In the genomic region with DNA sequence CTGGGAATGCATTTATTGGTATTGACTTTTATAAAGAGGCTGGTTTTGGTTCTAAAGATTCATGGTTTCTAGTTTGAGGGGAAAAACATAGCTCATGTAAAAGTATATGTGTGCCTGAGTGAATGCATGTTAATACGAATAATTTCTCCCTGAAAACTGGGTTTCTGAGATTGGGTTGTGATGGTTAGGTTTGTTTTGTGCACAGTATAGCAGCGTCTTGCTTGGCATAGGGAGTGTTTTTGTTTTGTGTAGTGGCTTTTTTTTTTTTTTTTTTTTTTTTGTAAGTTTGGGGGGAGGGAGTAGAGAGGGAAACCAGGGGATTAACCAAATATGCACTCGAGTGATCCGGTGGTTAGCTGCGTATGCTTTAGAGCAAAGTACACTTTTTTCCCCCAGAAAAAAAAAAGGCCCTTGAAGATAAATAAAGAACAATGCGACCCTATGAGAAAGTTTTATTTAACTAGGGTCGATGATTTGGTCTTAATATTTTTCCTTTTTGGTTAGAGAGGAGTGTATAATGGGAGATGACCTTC, we compare ENCODE assay signal across 8 mouse cellular contexts. TPM values are rescaled to one million over a fixed set of nuclear protein-coding genes. Genes with fewer than 3 reads are reported as not detected.
DNase-seq lines count a peak whose midpoint lies in the region; ATAC-seq and TF ChIP-seq lines count a peak whose summit lies in the region.

No protein-coding gene starts in this region.

- whole genome bisulfite sequencing in lung, embryonic 14.5 days: under 1% methylated on average over 7 of the region's 7 CpGs
- 1% methylated on average over 7 of the region's 7 CpGs for WGBS in hindbrain, embryonic 15.5 days

- H3K36me3 ChIP-seq in lung, embryonic 14.5 days (ENCODE audit: insufficient read depth): no peaks in the 10 kb centered on the region
- H3K36me3 ChIP-seq in hindbrain, embryonic 15.5 days: no peaks in the 10 kb centered on the region
- no peaks in the 10 kb centered on the region for H3K36me3 ChIP-seq in myocyte (ENCODE audit: control insufficient read depth, insufficient read depth)

- peak overlapping the region; percentile 71 for H3K4me3 ChIP-seq in lung, embryonic 14.5 days (ENCODE audit: low read depth, low read length)
- peak overlapping the region; percentile 93 for H3K4me3 ChIP-seq in hindbrain, embryonic 15.5 days
- H3K4me3 ChIP-seq in myocyte: peak overlapping the region; percentile 39

- no peak for TF ChIP-seq POLR2A in brain, embryonic 14.5 days (IDR thresholded peaks at IDR 0.05; ENCODE audit: borderline replicate concordance, extremely low read depth, insufficient read depth, insufficient read length, poor library complexity, severe bottlenecking)
- TF ChIP-seq POLR2A in myocyte (IDR thresholded peaks at IDR 0.05; ENCODE audit: insufficient read length, low read depth): no peak

- H3K4me2 ChIP-seq in lung, embryonic 14.5 days: peak overlapping the region; percentile 66
- peak overlapping the region; percentile 91 for H3K4me2 ChIP-seq in hindbrain, embryonic 15.5 days
- peak overlapping the region; percentile 92 for H3K4me2 ChIP-seq in myocyte (ENCODE audit: low read depth)

- H3K9ac ChIP-seq in lung, embryonic 14.5 days: peak overlapping the region; percentile 87
- H3K9ac ChIP-seq in hindbrain, embryonic 15.5 days: peak overlapping the region; percentile 83

- H3K27me3 ChIP-seq in lung, embryonic 14.5 days (ENCODE audit: insufficient read depth, low read length): no peaks in the 10 kb centered on the region
- no peaks in the 10 kb centered on the region for H3K27me3 ChIP-seq in hindbrain, embryonic 15.5 days
- no peaks in the 10 kb centered on the region for H3K27me3 ChIP-seq in myocyte (ENCODE audit: control insufficient read depth, insufficient read depth, insufficient read length)

- peak overlapping the region; percentile 86; the same call in 1 of the 2 replicates for H3K27ac ChIP-seq in lung, embryonic 14.5 days (ENCODE audit: low read depth)
- peak overlapping the region; percentile 71; the same call in 1 of the 2 replicates for H3K27ac ChIP-seq in hindbrain, embryonic 15.5 days (replicated peaks)

- DNase-seq in lung, embryonic 14.5 days: peak; percentile 57
- no peak for DNase-seq in lung, postnatal 10 days
- DNase-seq in brain, embryonic 14.5 days (ENCODE audit: low read depth): peak; percentile 36
- DNase-seq in right cerebral cortex, adult 18-20 months: no peak
- DNase-seq in spleen, postnatal 14 days (ENCODE audit: low spot score in 2 of 2): no peak
- no peak for DNase-seq in lung, adult 18-20 months

- H3K4me1 ChIP-seq in lung, embryonic 14.5 days (ENCODE audit: insufficient read depth): no peaks in the 10 kb centered on the region; the same call in 1 of the 2 replicates
- peaks cover 36% of the 10 kb centered on the region for H3K4me1 ChIP-seq in hindbrain, embryonic 15.5 days (replicated peaks)

- no peak for ATAC-seq in lung, embryonic 14.5 days (ENCODE audit: insufficient read depth)
- no peak for ATAC-seq in hindbrain, embryonic 15.5 days (ENCODE audit: low FRiP score, low read depth)

- H3ac ChIP-seq in myocyte (ENCODE audit: control insufficient read depth, insufficient read length): peak overlapping the region; percentile 66

- no peak for TF ChIP-seq CTCF in lung, embryonic 14.5 days (IDR thresholded peaks at IDR 0.05; ENCODE audit: low read depth)
- TF ChIP-seq CTCF in brain, embryonic 14.5 days (IDR thresholded peaks at IDR 0.05; ENCODE audit: borderline replicate concordance, extremely low read depth, insufficient read depth, insufficient read length): no peak

- H3K79me2 ChIP-seq in myocyte (ENCODE audit: control insufficient read depth, insufficient read depth): peaks cover 45% of the 10 kb centered on the region

- H3K9me3 ChIP-seq in lung, embryonic 14.5 days (ENCODE audit: low read depth, low read length): no peaks in the 10 kb centered on the region
- H3K9me3 ChIP-seq in hindbrain, embryonic 15.5 days: no peaks in the 10 kb centered on the region

TF ChIP-seq in myocyte, 11 proteins besides CTCF, POLR2A, EP300 and RAD21:
- TF ChIP-seq MYOD1 (IDR thresholded peaks at IDR 0.05; ENCODE audit: control insufficient read depth in 1 of 3, insufficient read length in 2 of 3, low read depth in 2 of 3) (no peak), MYOG (IDR thresholded peaks at IDR 0.05; ENCODE audit: control insufficient read depth in 1 of 3, insufficient read depth in 1 of 3, insufficient read length in 2 of 3, low read depth in 2 of 3) (no peak), SRF (IDR thresholded peaks at IDR 0.05; ENCODE audit: control insufficient read depth, insufficient read length, low read depth) (no peak)

RNA-seq across cellular contexts. Expression of gene Jarid2, which starts 3.2 kb away (rescaled TPM):
- 17.6 and 18.4 TPM in 2 replicates for polyA plus RNA-seq in lung, embryonic 14.5 days (2014; fragmentation: Nextera tagmentation; extraction: Ambion mirVana)
- 31.6 and 52.9 TPM in 2 replicates for polyA plus RNA-seq in brain, embryonic 14.5 days (2012; rRNA removed)
- polyA plus RNA-seq in hindbrain, embryonic 15.5 days (2015; fragmentation: Nextera tagmentation; extraction: Ambion mirVana): 34.7 and 38.3 TPM in 2 replicates
- polyA plus RNA-seq in myocyte (2012; fragmentation: generic; extraction: Trizol): 3.9 TPM

Comparison
In these comparisons a context has a peak if more than half of its experiments do, and no peak if none do; other contexts are left out.
1. DNase-seq: peak in lung, embryonic 14.5 days (single experiment) and brain, embryonic 14.5 days (single experiment); none in lung, postnatal 10 days (single experiment), right cerebral cortex, adult 18-20 months (single experiment), spleen, postnatal 14 days (0 of 2) and lung, adult 18-20 months (0 of 2).
2. H3K4me3 ChIP-seq: peak in every context shown above with its lines; median percentile 93 in hindbrain, embryonic 15.5 days; 71 in lung, embryonic 14.5 days; 39 in myocyte.
3. Peak in every context shown above with its lines, with median percentiles within 50 percentile points of each other: H3K4me2 ChIP-seq.